Mouse (Mus musculus) left cerebral cortex, postnatal 25 days (tissue): ENCODE measurements around the gene Creb3. TPM values are rescaled to one million over a fixed set of nuclear protein-coding genes. Genes with fewer than 3 reads are reported as not detected.

ENCODE experiments used
- DNase-seq, 2 experiments: peaks; one replicate each; pipeline ENCODE4 v3.0.0; 2022; ENCODE audit warnings: low spot score in 2 of 2, mixed read lengths in 1 of 2
- intact Hi-C: fragments of 180-260 bp; cut with DNase I; formaldehyde crosslinking; loops from one replicate; pipeline ENCODE4 v1.15.1; 2025
- total RNA-seq, 2 experiments: library from RNA; stranded (reverse); gene quantifications; 2 replicates each; pipeline ENCODE4 v1.2.3; 2021

Creb3 gene
- total RNA-seq, 2 experiments from 2014 or later = 77.0 to 77.3 TPM

DNA sequence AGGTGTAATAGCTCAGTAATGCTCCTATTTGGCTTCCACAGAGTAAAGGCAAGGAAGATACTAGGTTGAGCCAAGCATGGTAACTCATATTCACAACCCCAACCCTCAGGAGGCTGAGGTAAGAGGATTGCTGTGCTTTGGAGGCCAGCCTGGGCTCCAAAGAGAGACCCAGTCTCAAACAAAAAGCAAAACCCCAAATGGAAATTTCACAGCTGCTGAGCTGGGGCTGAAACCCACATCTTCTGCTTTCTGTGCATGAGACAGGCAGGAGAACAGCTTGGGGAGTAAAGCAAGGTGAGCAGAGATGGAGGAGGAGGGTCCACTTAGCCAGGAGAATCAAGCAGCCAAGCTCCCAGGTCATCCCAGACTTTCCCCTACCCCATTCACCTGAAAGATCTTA, 8.2 kb upstream of the Creb3 start:
- no peak for DNase-seq
- intact Hi-C loops = no loop called here

- intact Hi-C loops = no loop called here
- DNase-seq = no peak
These were observed 6.2 kb upstream of the Creb3 start for GRCm38 (mm10) chr4:43555926-43556325.

DNA sequence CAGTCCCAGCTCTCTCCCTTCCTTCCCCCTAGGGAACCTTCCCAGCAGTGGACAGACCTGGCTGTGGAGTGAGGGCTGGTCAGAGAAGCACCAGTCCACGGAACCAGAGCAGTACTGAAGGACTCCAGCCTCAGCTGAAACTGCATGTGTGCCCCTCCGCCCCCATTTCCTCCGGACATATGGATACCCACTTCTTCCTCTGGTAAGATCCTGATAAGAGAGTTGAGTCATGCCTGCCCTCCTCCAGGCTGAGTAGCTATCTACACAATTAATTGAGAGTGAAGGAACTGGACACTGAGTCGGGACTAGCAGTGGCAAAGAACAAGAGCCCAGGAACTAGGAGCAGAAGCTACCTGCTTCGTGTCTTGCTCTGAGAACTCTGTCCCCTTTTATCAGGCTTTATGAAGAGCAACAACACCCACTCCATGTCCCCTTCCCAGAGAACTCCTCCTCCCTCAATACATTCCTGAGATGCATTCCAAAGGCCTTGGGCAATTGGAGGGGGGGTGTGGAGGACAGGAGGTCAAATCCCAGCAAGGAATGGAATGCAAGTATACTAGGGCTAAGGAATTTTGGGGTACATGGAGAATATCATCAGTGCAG, 4.0 kb upstream of the Creb3 start:
- no peak for DNase-seq
- intact Hi-C loops = no loop called here

DNA sequence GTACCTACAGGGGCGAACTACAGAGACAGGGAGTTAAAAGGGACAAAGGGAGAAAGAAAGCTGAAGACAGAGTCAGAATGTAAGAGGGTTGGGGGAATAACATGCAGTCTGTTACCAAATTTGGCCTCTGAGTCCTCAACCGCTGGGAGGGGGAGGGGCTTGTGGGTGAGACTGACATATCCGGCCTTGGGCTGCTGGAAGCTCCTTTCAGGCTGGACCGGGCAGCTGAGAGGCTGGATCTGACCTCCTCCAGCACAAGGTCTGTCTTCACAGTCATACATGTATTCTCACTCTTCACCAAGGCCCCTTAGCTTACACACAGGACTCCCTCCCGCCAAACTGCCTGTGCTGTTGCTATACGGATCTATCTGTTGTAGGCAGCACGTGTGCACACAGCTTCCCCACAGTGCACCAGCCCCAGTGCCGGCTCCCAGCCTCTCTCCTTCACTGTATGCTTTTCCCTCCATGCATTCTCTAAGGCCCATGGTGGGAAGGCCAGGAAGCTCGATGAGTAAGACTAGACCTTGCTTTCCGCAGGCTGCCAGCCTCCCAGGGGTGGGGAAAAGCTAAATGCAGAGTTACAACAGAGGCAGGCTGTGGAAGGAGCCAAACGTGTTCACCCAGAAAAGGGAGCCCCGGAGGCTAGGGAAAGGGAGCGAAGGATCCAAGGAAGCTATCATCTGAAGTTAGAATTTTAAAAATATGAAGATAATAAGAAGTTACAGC, 3.3 kb upstream of the Creb3 start:
- DNase-seq = peak in 1 of 2 experiments; percentile 58
- intact Hi-C loops = no loop called here

- DNase-seq = no peak
- intact Hi-C loops = loop anchor here (2.0 to 10.0 kb wide), 2 partner anchors 117 to 525 kb away; partner anchors contain the start of gene Stoml2
These were observed 2.5 kb upstream of the Creb3 start for GRCm38 (mm10) chr4:43559519-43560242.

GRCm38 (mm10) chr4:43560243-43560611, 1.9 kb upstream of the Creb3 start:
- peak in 1 of 2 experiments; percentile 37 for DNase-seq
- intact Hi-C loops = loop anchor here (2.0 to 10.0 kb wide), 2 partner anchors 117 to 525 kb away; partner anchors contain the start of gene Stoml2

- intact Hi-C loops = loop anchor here (2.0 to 10.0 kb wide), 2 partner anchors 118 to 526 kb away; partner anchors contain the start of gene Stoml2
- DNase-seq = no peak
These were observed 1.2 kb upstream of the Creb3 start for GRCm38 (mm10) chr4:43560976-43561375.

DNA sequence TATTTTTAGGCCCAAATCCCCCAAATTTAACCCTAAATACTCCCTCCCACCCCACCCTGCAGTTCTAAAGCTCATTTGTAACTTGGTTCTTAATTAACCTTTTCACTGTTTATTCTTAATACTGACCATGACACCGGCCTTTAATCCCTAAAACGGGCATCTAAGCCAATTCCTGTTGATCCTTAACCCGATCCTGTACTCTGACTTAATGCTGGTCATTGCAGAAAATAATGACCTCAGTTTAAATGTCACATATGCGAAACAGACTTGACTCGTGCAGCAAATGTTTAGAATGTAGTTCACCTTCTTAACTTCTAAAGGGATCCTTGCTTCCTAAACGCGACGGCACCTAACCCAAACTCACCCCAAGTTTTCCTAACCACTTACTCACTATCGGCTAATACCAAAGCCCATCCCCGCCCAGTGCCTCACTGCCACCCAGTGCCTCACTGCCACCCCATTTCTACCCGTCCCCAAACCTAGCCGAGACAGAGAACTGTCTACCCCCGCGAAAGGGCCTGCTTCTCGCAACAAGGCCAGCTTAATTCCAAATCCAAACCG, 616 bp upstream of the Creb3 start:
- intact Hi-C loops = loop anchor here (2.0 to 10.0 kb wide), 2 partner anchors 119 to 527 kb away; partner anchors contain the start of gene Stoml2
- no peak for DNase-seq

DNA sequence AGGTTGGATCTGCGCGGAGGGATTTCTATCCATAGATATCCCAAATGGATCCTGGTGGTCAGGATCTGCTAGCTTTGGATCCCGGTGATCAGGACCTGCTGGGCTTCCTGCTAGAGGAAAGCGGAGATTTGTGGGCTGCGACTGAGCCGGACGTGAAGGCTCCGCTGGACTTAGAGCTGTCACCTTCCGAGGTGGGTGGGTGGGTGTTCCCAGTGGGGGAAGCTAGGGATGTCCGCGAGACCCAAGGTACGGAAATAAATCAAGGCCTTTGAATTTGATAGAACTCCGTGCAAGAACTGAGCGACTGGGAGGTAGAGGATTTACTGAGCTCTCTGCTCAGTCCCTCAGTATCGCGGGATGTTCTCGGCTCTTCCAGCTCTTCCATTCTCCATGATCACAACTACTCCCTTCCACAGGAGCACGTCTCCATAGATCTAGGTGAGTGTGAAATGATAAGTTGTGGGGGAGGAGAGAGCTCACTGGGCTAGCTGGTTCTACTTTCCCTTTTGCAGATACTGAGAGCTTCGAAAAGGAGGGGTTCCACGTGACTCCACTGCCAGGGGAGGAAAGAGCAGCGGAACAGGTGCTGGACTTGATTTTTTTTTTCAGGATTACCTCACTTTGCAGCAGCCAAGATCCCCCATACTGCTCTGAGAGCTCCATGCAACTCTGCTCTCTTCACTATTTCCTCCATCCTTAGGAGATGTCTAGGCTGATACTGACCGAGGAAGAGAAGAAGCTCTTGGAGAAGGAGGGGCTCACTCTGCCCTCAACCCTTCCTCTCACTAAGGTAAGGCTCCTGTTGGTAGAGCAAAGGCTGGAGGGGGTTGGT, 853 bp downstream of the Creb3 start:
- DNase-seq = no peak
- intact Hi-C loops = loop anchor here (1.0 to 10.0 kb wide), 3 partner anchors 15 to 528 kb away; partner anchors contain the start of genes Ccdc107, Gba2, Rgp1 and Stoml2

DNA sequence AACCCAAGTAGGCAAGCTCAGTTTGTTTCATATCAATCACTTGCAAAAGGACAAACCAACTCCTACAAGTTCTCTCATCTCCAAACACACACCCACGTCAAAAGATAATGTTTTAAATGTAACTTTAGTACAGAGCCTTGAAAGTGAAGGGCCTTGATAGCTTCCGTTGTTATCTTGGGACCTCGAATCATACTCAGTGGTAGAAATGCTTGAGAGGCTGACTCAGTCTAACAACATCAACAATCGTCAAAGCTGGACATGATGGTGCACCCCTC, 1.4 kb downstream of the Creb3 start:
- no peak for DNase-seq
- intact Hi-C loops = loop anchor here (2.0 to 10.0 kb wide), 2 partner anchors 71 to 529 kb away; partner anchors contain the start of genes Ccdc107 and Stoml2

DNA sequence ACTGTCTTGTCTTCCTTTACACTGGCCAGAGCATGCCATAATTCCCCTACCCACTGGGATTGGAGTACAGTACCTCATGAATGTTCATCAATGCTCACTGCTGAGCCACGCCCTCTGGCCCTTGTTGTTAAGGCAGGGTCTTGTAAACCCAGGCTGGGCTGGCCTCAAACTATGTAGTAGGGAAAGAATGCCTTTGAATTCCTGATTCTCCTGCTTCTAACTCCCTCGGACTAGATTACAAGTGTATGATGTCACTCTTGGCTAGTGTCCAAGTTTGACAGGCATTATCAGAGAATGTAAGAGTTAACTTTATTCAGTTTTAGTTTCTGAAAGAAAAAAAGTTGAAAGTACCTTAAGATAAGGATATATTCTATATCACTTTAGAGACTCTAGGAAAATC, 2.1 kb downstream of the Creb3 start:
- intact Hi-C loops = loop anchor here (10.0 kb wide), 1 partner anchor 529 kb away; the partner anchor contains the start of gene Stoml2

DNA sequence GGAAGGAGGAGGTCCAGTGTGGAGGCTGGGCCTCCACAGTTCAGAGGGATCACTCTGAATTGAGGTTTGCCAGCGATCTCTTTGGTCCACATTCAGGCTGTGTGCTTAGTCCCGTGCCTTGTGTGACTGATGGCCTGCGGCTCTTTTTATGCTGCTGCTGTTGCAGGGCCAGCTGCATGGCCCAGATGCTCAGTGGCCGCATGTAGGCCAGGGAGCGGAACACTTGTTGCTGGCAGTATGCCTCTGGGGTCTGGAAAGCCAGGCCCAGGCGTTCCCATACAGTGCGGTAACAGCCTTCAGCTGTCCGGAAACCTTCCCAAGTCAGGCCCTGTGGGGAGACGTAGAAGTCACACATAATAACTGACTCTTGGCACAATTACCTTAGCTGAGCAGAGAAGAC, 5.0 kb downstream of the Creb3 start:
- intact Hi-C loops = loop anchor here (10.0 kb wide), 1 partner anchor 532 kb away; the partner anchor contains the start of gene Stoml2
- no peak for DNase-seq

More for the DNA sequence above, 2.1 kb downstream of the Creb3 start:
- no peak for DNase-seq

GRCm38 (mm10) chr4:43571395-43572045, 9.4 kb downstream of the Creb3 start:
- intact Hi-C loops = no loop called here
- DNase-seq = no peak

GRCm38 (mm10) chr4:43573561-43573960, 11.4 kb downstream of the Creb3 start:
- intact Hi-C loops = no loop called here
- no peak for DNase-seq

DNA sequence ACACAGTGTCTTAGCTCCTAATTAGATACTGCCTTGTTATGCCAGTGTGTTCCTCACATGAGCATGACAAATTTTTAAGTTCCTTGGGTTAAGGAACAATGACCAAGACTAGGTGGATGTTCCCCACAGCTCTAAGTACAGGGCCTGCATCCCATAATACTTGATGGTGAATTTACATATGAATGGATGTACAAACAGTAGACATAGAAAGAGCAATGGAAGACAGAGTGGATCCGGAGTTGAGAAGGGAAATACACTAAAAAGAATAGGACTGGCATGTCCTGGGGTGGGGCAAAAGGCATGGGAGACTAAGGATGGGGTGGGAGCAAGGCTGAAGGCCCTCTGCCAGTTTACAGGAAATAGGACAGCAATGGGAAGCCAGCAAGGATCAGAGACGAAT, 13.2 kb downstream of the Creb3 start:
- intact Hi-C loops = loop anchor here (5.0 kb wide), 1 partner anchor 133 kb away; the partner anchor contains the start of gene Tesk1
- DNase-seq = no peak

- peak in 1 of 2 experiments; percentile 67 for DNase-seq
- intact Hi-C loops = loop anchor here (5.0 kb wide), 1 partner anchor 135 kb away; the partner anchor contains the start of gene Tesk1
These were observed 15.2 kb downstream of the Creb3 start for GRCm38 (mm10) chr4:43577237-43577881.

- intact Hi-C loops = loop anchor here (1.0 to 5.0 kb wide), 2 partner anchors 16 to 136 kb away; partner anchors contain the start of genes Creb3, Tesk1 and Tln1
- DNase-seq = peak; percentile 89 to 90
These were observed 16.5 kb downstream of the Creb3 start, which contains the start of the genes Rgp1 and Gba2 for GRCm38 (mm10) chr4:43578376-43579204. Gene Rgp1, plus strand, starts transcription at chr4:43578715. Gene Gba2, minus strand, starts transcription at chr4:43578873.
